Mouse (Mus musculus): ENCODE results near the gene Ormdl2. TPM values are rescaled to one million over a fixed set of nuclear protein-coding genes. Genes with fewer than 3 reads are reported as not detected.

The Ormdl2 gene
- 111 and 121 TPM in 2 replicates for polyA plus RNA-seq (2015; fragmentation: Nextera tagmentation; extraction: Ambion mirVana)

DNA sequence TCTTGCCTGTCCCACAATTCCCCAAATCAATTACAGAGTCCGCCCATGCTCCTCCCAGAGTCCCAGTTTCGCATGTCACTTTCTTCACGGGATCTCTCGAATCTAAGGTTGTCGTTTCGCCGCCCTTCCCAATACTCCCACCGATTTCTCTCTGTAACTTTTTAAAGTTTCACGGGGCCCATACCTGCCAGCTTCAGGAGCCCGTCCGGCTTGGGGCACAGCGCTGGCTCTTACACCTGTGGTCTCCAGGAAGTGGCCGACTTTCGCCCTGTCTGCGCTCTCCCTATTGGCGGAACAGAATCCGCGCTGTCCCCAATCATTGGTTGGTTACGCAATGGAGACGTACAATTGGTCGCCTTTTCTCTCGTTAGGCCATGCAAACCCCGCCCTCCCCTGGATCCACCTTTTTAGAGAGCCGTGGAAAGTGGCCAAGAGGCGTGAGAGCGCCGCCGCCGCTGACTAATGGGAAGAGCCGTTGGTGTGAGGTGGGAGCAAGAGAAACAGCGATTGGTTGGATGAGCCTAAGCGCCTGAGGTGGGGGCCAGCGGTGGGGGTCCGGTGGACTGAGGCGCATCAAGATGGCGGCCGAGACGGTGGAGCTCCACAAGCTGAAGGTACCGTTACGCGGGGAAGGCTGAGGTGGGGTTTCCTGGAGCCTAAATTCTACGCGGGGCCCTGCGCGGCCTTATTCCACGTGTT lies at the start of gene Ormdl2:
Gene Ormdl2 (minus strand): TSS at position 288 of the 699 bp plus-strand sequence.
- DNase-seq (ENCODE audit: low spot score) (peak; percentile 99), ATAC-seq (ENCODE audit: low FRiP score, low TSS enrichment) (peak; percentile 99)
- peaks cover 3% of the 10 kb centered on the region; the same call in 1 of the 2 replicates for H3K4me1 ChIP-seq (replicated peaks; ENCODE audit: control insufficient read depth, insufficient read depth)
- TF ChIP-seq CTCF (IDR thresholded peaks at IDR 0.05; ENCODE audit: low read depth) (peak; percentile 34; the same call in 1 of the 2 replicates), EP300 (optimal IDR thresholded peaks at IDR 0.05) (peak; percentile 98)
- H3K4me3 ChIP-seq (ENCODE audit: low read depth, low read length): peak within 1 kb of the TSS; percentile 87
- H3K27me3 ChIP-seq (ENCODE audit: control insufficient read depth, insufficient read depth, low read length): no peaks in the 10 kb centered on the region
- peak within 1 kb of the TSS; percentile 82 for H3K9ac ChIP-seq (ENCODE audit: low read length)
- peak within 1 kb of the TSS; percentile 71 for H3K4me2 ChIP-seq (replicated peaks; ENCODE audit: low read depth)
- WGBS: under 1% methylated on average over 46 of the region's 46 CpGs
- peaks cover 10% of the 10 kb centered on the region for H3K36me3 ChIP-seq (ENCODE audit: control insufficient read depth, insufficient read depth, low read length)
- no peaks in the 10 kb centered on the region for H3K9me3 ChIP-seq (ENCODE audit: control insufficient read depth, low read length)
- H3K27ac ChIP-seq (replicated peaks): peak within 1 kb of the TSS; percentile 67

DNA sequence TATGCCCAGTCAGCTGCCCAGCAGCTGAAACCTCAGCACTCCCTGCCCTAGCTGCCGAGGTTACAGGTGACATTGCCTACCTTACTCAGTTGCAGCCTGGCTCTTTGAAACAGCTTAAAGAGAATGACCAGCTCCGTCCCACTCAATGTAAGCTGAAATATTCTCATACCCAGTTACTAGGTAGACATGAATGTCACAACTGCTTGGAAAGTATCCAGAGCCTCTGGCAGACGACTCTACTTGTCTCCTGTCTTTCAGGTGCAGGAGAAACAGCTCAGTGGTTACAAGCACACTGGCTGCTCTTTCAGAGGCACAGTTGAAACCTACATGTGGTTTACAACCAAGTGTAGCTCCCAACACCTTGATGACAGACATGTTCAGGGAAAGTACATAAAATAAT lies 48.9 kb upstream of the Ormdl2 start:
- H3K9ac ChIP-seq (ENCODE audit: low read length): no peak overlapping the region
- TF ChIP-seq CTCF (IDR thresholded peaks at IDR 0.05; ENCODE audit: low read depth) (no peak), EP300 (optimal IDR thresholded peaks at IDR 0.05) (no peak)
- no peak overlapping the region for H3K27ac ChIP-seq (replicated peaks)
- no peak overlapping the region for H3K4me3 ChIP-seq (ENCODE audit: low read depth, low read length)
- WGBS: 79% methylated on average over 3 of the region's 3 CpGs
- H3K27me3 ChIP-seq (ENCODE audit: control insufficient read depth, insufficient read depth, low read length): no peaks in the 10 kb centered on the region
- H3K4me1 ChIP-seq (replicated peaks; ENCODE audit: control insufficient read depth, insufficient read depth): no peaks in the 10 kb centered on the region
- no peaks in the 10 kb centered on the region for H3K9me3 ChIP-seq (ENCODE audit: control insufficient read depth, low read length)
- DNase-seq (ENCODE audit: low spot score) (no peak), ATAC-seq (ENCODE audit: low FRiP score, low TSS enrichment) (no peak)
- H3K36me3 ChIP-seq (ENCODE audit: control insufficient read depth, insufficient read depth, low read length): peaks cover 3% of the 10 kb centered on the region
- H3K4me2 ChIP-seq (replicated peaks; ENCODE audit: low read depth): no peak overlapping the region

DNA sequence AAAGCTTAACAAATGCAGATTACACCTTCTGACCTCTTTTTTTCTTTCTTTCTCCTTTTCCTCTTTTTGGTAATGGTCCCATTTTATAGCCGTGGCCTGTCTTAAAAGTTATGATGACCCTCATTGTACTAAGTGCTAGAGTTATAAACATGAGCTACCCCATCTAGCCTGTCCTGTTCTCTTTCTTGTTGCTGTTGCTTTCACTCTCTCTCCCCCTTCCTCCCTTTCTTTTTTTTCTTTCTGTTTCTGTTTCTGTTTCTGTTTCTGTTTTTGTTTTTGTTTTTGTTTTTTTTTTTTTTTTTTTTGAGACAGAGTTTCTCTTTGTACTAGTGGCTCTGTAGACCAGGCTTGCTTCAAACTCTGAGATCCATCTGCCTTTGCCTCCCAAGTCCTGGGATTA lies 45.1 kb upstream of the Ormdl2 start:
- no peak overlapping the region for H3K9ac ChIP-seq (ENCODE audit: low read length)
- no peak overlapping the region for H3K27ac ChIP-seq (replicated peaks)
- H3K4me2 ChIP-seq (replicated peaks; ENCODE audit: low read depth): no peak overlapping the region
- TF ChIP-seq EP300 (optimal IDR thresholded peaks at IDR 0.05): no peak
- TF ChIP-seq CTCF (IDR thresholded peaks at IDR 0.05; ENCODE audit: low read depth): no peak
- H3K4me3 ChIP-seq (ENCODE audit: low read depth, low read length): no peak overlapping the region
- DNase-seq (ENCODE audit: low spot score): no peak
- 88% methylated on average over 1 of the region's 1 CpGs for WGBS
- H3K9me3 ChIP-seq (ENCODE audit: control insufficient read depth, low read length): no peaks in the 10 kb centered on the region
- peaks cover 3% of the 10 kb centered on the region for H3K36me3 ChIP-seq (ENCODE audit: control insufficient read depth, insufficient read depth, low read length)
- no peaks in the 10 kb centered on the region for H3K27me3 ChIP-seq (ENCODE audit: control insufficient read depth, insufficient read depth, low read length)
- H3K4me1 ChIP-seq (replicated peaks; ENCODE audit: control insufficient read depth, insufficient read depth): no peaks in the 10 kb centered on the region
- ATAC-seq (ENCODE audit: low FRiP score, low TSS enrichment): no peak

DNA sequence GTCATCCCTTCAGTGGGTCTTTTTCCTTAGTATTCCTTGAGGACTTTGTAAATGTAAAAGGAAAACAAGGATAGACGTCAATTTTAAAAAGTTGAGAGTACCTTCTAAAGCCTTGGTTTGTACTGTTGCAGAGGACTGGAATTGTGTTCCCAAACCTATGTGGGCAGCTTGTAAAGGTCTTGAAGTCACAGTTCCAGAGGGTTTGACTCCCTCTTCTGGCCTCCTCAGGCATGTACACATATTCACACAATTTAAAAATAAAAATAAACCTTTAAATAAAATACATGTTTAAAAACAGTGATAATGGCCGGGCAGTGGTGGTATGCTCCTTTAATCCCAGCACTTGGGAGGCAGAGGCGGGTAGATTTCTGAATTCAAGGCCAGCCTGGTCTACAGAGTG lies 44.6 kb upstream of the Ormdl2 start:
- Histone ChIP-seq H3K4me3 (ENCODE audit: low read depth, low read length) (no peak overlapping the region), H3K36me3 (ENCODE audit: control insufficient read depth, insufficient read depth, low read length) (peaks cover under 1% of the 10 kb centered on the region), H3K9ac (ENCODE audit: low read length) (no peak overlapping the region), H3K4me1 (replicated peaks; ENCODE audit: control insufficient read depth, insufficient read depth) (no peaks in the 10 kb centered on the region), H3K27ac (replicated peaks) (no peak overlapping the region), H3K9me3 (ENCODE audit: control insufficient read depth, low read length) (no peaks in the 10 kb centered on the region), H3K4me2 (replicated peaks; ENCODE audit: low read depth) (no peak overlapping the region), H3K27me3 (ENCODE audit: control insufficient read depth, insufficient read depth, low read length) (no peaks in the 10 kb centered on the region)
- TF ChIP-seq CTCF (IDR thresholded peaks at IDR 0.05; ENCODE audit: low read depth) (peak; percentile 60), EP300 (optimal IDR thresholded peaks at IDR 0.05) (no peak)
- 71% methylated on average over 3 of the region's 3 CpGs for WGBS
- DNase-seq (ENCODE audit: low spot score) (no peak), ATAC-seq (ENCODE audit: low FRiP score, low TSS enrichment) (no peak)

GRCm38 (mm10) chr10:128861176-128861575 lies 39.7 kb upstream of the Ormdl2 start:
- Histone ChIP-seq H3K27ac (replicated peaks) (no peak overlapping the region), H3K36me3 (ENCODE audit: control insufficient read depth, insufficient read depth, low read length) (no peaks in the 10 kb centered on the region), H3K9ac (ENCODE audit: low read length) (no peak overlapping the region), H3K27me3 (ENCODE audit: control insufficient read depth, insufficient read depth, low read length) (no peaks in the 10 kb centered on the region), H3K4me2 (replicated peaks; ENCODE audit: low read depth) (no peak overlapping the region), H3K4me1 (replicated peaks; ENCODE audit: control insufficient read depth, insufficient read depth) (no peaks in the 10 kb centered on the region), H3K9me3 (ENCODE audit: control insufficient read depth, low read length) (no peaks in the 10 kb centered on the region), H3K4me3 (ENCODE audit: low read depth, low read length) (no peak overlapping the region)
- DNase-seq (ENCODE audit: low spot score) (no peak), ATAC-seq (ENCODE audit: low FRiP score, low TSS enrichment) (no peak)
- TF ChIP-seq CTCF (IDR thresholded peaks at IDR 0.05; ENCODE audit: low read depth) (no peak), EP300 (optimal IDR thresholded peaks at IDR 0.05) (no peak)

DNA sequence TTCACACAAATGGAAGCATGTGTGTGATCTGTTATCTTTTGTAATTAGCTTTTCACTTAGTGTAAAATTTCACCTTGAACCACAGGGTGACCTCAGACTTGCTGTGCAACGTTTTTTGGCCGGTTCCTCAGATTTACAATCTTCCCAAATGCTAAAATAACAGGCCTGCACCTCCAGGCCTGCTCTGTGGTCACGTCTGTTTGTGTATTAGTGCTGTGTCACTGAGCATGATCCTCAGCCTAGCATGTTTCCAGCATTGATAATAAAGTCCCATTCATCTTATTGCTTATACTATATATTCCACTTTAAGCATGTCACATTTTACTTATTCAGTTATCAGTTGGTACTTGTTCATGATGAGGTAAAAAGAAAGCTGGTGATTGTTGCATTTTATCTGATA lies 28.9 kb upstream of the Ormdl2 start:
- ATAC-seq (ENCODE audit: low FRiP score, low TSS enrichment): no peak
- Histone ChIP-seq H3K9me3 (ENCODE audit: control insufficient read depth, low read length) (no peaks in the 10 kb centered on the region), H3K27me3 (ENCODE audit: control insufficient read depth, insufficient read depth, low read length) (no peaks in the 10 kb centered on the region), H3K4me1 (replicated peaks; ENCODE audit: control insufficient read depth, insufficient read depth) (no peaks in the 10 kb centered on the region), H3K4me3 (ENCODE audit: low read depth, low read length) (no peak overlapping the region), H3K4me2 (replicated peaks; ENCODE audit: low read depth) (no peak overlapping the region), H3K36me3 (ENCODE audit: control insufficient read depth, insufficient read depth, low read length) (peaks cover 9% of the 10 kb centered on the region), H3K27ac (replicated peaks) (no peak overlapping the region), H3K9ac (ENCODE audit: low read length) (no peak overlapping the region)
- no peak for TF ChIP-seq CTCF (IDR thresholded peaks at IDR 0.05; ENCODE audit: low read depth)
- no peak for TF ChIP-seq EP300 (optimal IDR thresholded peaks at IDR 0.05)
- DNase-seq (ENCODE audit: low spot score): no peak
- 79% methylated on average over 3 of the region's 3 CpGs for WGBS

All from stomach, postnatal 0 days (tissue).